Mouse (Mus musculus): ENCODE results near the gene Scap. TPM values are rescaled to one million over a fixed set of nuclear protein-coding genes. Genes with fewer than 3 reads are reported as not detected.

Scap gene
- polyA plus RNA-seq, 1 experiment from 2014 or later = 14.9 TPM

DNA sequence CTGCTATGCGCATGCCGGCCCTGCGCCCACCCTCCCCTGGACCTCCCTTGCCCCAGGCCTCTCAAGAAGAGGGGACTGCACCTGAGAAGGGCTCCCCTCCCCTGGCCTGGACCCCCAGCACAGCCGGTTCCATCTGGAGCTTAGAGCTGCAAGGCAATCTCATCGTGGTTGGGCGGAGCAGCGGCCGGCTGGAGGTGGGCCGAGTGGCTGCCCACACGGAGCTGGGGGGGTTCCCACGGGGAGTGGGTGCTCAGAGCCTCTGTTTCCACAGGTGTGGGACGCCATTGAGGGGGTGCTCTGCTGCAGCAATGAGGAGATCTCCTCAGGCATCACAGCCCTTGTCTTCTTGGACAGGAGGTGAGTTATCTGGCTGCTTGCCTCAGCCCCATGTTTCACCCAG, 48.2 kb downstream of the Scap start:
- ATAC-seq = no peak
- Histone ChIP-seq H3K4me3 (ENCODE audit: low read depth, low read length) (no peak overlapping the region), H3K4me2 (replicated peaks; ENCODE audit: low read depth) (no peak overlapping the region), H3K36me3 (ENCODE audit: control insufficient read depth, insufficient read depth) (peaks cover 80% of the 10 kb centered on the region), H3K9ac (ENCODE audit: low read depth, low read length) (no peak overlapping the region), H3K9me3 (ENCODE audit: control insufficient read depth) (no peaks in the 10 kb centered on the region), H3K27ac (ENCODE audit: low read depth, low read length) (no peak overlapping the region), H3K4me1 (replicated peaks; ENCODE audit: control insufficient read depth, insufficient read depth, low read length) (no peaks in the 10 kb centered on the region), H3K27me3 (replicated peaks; ENCODE audit: control insufficient read depth, insufficient read depth, low read length) (no peaks in the 10 kb centered on the region)
- TF ChIP-seq CTCF (IDR thresholded peaks at IDR 0.05; ENCODE audit: low read depth) = no peak
- WGBS = 78% methylated on average over 12 of the region's 12 CpGs

DNA sequence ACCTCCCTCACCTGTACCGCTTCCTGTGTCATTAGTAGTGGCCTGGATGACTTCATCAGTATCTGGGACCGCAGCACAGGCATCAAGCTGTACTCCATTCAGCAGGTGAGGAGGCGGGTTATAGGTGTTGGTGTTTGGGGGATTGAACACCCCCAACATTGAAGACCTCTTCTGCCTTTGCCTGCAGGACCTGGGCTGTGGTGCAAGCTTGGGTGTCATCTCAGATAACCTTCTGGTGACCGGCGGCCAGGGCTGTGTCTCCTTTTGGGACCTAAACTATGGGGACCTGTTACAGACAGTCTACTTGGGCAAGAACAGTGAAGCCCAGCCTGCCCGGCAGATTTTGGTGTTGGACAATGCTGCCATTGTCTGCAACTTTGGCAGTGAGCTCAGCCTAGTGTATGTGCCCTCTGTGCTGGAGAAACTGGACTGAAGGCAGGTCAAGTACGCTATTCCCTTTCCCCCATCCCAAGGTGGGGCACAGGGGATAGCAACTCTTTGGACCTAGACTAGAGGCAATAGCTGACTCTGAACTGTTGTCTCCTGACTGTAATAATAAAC, 51.4 kb downstream of the Scap start:
- ATAC-seq = no peak
- 89% methylated on average over 7 of the region's 7 CpGs for WGBS
- Histone ChIP-seq H3K27me3 (replicated peaks; ENCODE audit: control insufficient read depth, insufficient read depth, low read length) (no peaks in the 10 kb centered on the region), H3K4me3 (ENCODE audit: low read depth, low read length) (no peak overlapping the region), H3K4me2 (replicated peaks; ENCODE audit: low read depth) (no peak overlapping the region), H3K9me3 (ENCODE audit: control insufficient read depth) (no peaks in the 10 kb centered on the region), H3K27ac (ENCODE audit: low read depth, low read length) (no peak overlapping the region), H3K4me1 (replicated peaks; ENCODE audit: control insufficient read depth, insufficient read depth, low read length) (no peaks in the 10 kb centered on the region), H3K9ac (ENCODE audit: low read depth, low read length) (no peak overlapping the region), H3K36me3 (ENCODE audit: control insufficient read depth, insufficient read depth) (peaks cover 80% of the 10 kb centered on the region)
- no peak for TF ChIP-seq CTCF (IDR thresholded peaks at IDR 0.05; ENCODE audit: low read depth)

DNA sequence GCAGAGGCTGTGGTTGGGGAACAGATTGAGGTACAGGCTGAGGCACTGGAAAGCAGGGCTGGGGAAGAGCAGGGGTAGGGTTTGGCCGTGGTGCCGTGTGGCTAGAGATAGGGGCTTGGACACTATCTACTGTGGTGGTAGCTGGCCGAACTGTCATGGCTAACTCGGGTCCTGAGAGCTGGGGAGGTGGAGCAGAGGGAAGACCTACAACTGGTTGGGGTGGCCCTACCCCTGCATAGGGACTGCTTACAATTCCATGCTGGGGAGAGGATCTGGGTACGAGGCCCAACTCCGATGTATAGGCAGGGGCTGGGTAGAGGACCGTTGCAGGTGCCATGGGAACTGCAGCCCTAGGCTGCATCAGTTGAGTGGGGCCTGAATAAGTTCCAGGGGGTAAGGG, 54.9 kb downstream of the Scap start:
- WGBS = 96% methylated on average over 7 of the region's 7 CpGs
- peaks cover 94% of the 10 kb centered on the region for H3K36me3 ChIP-seq (ENCODE audit: control insufficient read depth, insufficient read depth)
- no peaks in the 10 kb centered on the region for H3K27me3 ChIP-seq (replicated peaks; ENCODE audit: control insufficient read depth, insufficient read depth, low read length)
- H3K4me2 ChIP-seq (replicated peaks; ENCODE audit: low read depth) = no peak overlapping the region
- H3K9ac ChIP-seq (ENCODE audit: low read depth, low read length) = no peak overlapping the region
- TF ChIP-seq CTCF (IDR thresholded peaks at IDR 0.05; ENCODE audit: low read depth) = no peak
- no peak overlapping the region for H3K4me3 ChIP-seq (ENCODE audit: low read depth, low read length)
- no peak overlapping the region for H3K27ac ChIP-seq (ENCODE audit: low read depth, low read length)
- no peaks in the 10 kb centered on the region for H3K4me1 ChIP-seq (replicated peaks; ENCODE audit: control insufficient read depth, insufficient read depth, low read length)
- no peaks in the 10 kb centered on the region for H3K9me3 ChIP-seq (ENCODE audit: control insufficient read depth)
- ATAC-seq = no peak

DNA sequence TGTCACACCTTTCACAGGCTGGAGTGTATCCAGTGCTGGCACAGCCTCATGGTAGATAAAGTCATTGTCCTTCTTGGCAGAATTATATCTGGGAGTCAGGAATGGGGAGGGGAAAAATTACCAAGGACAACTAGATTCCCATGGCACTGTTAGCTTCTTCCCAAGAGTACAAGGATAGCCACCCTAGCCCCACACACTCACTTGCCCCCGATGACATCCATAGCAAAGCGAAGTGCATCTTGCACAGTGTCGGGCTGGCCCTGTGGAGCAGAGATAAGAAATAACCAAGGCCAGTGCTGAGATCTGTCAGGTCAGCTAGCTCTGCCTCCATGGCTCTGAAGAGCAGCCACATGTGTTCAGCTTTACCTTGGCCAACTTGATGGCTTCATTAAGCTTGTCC, 57.8 kb downstream of the Scap start:
- Histone ChIP-seq H3K27me3 (replicated peaks; ENCODE audit: control insufficient read depth, insufficient read depth, low read length) (no peaks in the 10 kb centered on the region), H3K4me2 (replicated peaks; ENCODE audit: low read depth) (no peak overlapping the region), H3K27ac (ENCODE audit: low read depth, low read length) (no peak overlapping the region), H3K4me1 (replicated peaks; ENCODE audit: control insufficient read depth, insufficient read depth, low read length) (no peaks in the 10 kb centered on the region), H3K36me3 (ENCODE audit: control insufficient read depth, insufficient read depth) (peaks cover 84% of the 10 kb centered on the region), H3K4me3 (ENCODE audit: low read depth, low read length) (no peak overlapping the region), H3K9me3 (ENCODE audit: control insufficient read depth) (no peaks in the 10 kb centered on the region), H3K9ac (ENCODE audit: low read depth, low read length) (no peak overlapping the region)
- TF ChIP-seq CTCF (IDR thresholded peaks at IDR 0.05; ENCODE audit: low read depth) = no peak
- WGBS = 93% methylated on average over 3 of the region's 3 CpGs
- ATAC-seq = no peak

DNA sequence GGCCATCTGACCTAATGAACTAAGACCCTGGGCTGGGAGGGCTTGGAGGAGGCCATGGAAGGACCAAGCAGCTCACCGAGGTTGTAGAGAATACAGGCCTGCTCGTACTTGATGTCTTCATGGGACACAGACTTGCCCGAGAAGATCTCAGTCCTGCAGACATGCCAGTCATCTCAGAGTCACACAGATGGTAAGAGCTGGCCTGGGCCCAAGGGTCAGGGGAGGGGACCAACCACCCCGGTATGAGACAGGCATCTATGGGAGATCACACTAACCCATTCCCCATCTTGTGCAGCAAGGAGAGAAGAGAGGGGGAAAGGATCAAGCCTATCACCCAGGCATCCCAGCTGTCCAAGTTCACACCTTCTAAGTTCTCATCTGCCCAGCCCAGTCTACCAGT, 60.2 kb downstream of the Scap start:
- Histone ChIP-seq H3K27me3 (replicated peaks; ENCODE audit: control insufficient read depth, insufficient read depth, low read length) (no peaks in the 10 kb centered on the region), H3K9ac (ENCODE audit: low read depth, low read length) (no peak overlapping the region), H3K9me3 (ENCODE audit: control insufficient read depth) (no peaks in the 10 kb centered on the region), H3K36me3 (ENCODE audit: control insufficient read depth, insufficient read depth) (peaks cover 77% of the 10 kb centered on the region), H3K4me2 (replicated peaks; ENCODE audit: low read depth) (no peak overlapping the region), H3K4me1 (replicated peaks; ENCODE audit: control insufficient read depth, insufficient read depth, low read length) (no peaks in the 10 kb centered on the region), H3K27ac (ENCODE audit: low read depth, low read length) (no peak overlapping the region), H3K4me3 (ENCODE audit: low read depth, low read length) (no peak overlapping the region)
- TF ChIP-seq CTCF (IDR thresholded peaks at IDR 0.05; ENCODE audit: low read depth) = no peak
- 89% methylated on average over 4 of the region's 4 CpGs for WGBS
- no peak for ATAC-seq

DNA sequence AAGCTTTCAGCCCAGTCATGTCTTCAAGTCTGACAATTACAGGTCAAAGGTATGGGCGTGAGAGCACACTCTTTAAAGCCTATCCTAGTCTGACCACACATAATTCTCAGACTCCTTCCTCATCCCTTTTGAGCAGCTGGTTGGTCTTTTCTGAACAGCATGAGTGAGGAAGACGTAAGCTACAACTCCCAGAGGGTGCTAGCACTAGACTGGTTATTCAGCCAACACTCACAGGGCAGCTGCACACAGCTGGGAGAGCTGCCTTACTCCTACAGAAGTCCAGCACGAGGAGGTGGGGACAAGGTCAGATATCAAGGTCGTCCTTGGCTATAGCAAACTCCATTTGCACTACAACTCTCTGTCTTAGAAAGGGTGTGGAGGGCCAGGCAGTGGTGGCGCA, 67.6 kb downstream of the Scap start:
- ATAC-seq = peak; percentile 61
- no peak overlapping the region for H3K4me2 ChIP-seq (replicated peaks; ENCODE audit: low read depth)
- 54% methylated on average over 5 of the region's 5 CpGs for WGBS
- no peaks in the 10 kb centered on the region for H3K27me3 ChIP-seq (replicated peaks; ENCODE audit: control insufficient read depth, insufficient read depth, low read length)
- no peak for TF ChIP-seq CTCF (IDR thresholded peaks at IDR 0.05; ENCODE audit: low read depth)
- H3K4me3 ChIP-seq (ENCODE audit: low read depth, low read length) = no peak overlapping the region
- H3K36me3 ChIP-seq (ENCODE audit: control insufficient read depth, insufficient read depth) = peaks cover 22% of the 10 kb centered on the region
- no peaks in the 10 kb centered on the region for H3K4me1 ChIP-seq (replicated peaks; ENCODE audit: control insufficient read depth, insufficient read depth, low read length)
- H3K9me3 ChIP-seq (ENCODE audit: control insufficient read depth) = no peaks in the 10 kb centered on the region
- H3K9ac ChIP-seq (ENCODE audit: low read depth, low read length) = no peak overlapping the region
- H3K27ac ChIP-seq (ENCODE audit: low read depth, low read length) = 0 out of 2 replicates have a peak overlapping the region, but pooled peaks have one; percentile 15

DNA sequence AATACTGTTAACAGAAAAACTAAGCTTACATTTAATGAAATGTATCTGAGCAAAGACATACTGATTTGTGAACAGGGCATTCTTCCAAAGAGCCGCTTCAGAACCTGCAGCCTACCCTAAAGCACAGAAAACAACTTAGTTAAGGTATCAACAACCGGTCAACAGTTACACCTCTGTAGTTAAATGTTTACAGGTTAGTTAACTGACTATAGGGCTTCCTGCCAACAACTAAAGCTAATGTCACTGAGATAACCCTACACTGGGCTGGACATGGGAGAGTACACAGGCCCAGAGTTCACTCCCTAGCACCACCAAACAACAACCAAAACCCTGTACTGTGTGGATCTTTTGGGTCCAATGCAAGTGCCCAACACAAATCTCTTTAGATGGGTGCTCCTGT, 69.6 kb downstream of the Scap start:
- WGBS = 93% methylated on average over 2 of the region's 2 CpGs
- peaks cover 6% of the 10 kb centered on the region for H3K36me3 ChIP-seq (ENCODE audit: control insufficient read depth, insufficient read depth)
- no peaks in the 10 kb centered on the region for H3K4me1 ChIP-seq (replicated peaks; ENCODE audit: control insufficient read depth, insufficient read depth, low read length)
- H3K9ac ChIP-seq (ENCODE audit: low read depth, low read length) = no peak overlapping the region
- no peaks in the 10 kb centered on the region for H3K27me3 ChIP-seq (replicated peaks; ENCODE audit: control insufficient read depth, insufficient read depth, low read length)
- H3K9me3 ChIP-seq (ENCODE audit: control insufficient read depth) = no peaks in the 10 kb centered on the region
- H3K4me3 ChIP-seq (ENCODE audit: low read depth, low read length) = no peak overlapping the region
- TF ChIP-seq CTCF (IDR thresholded peaks at IDR 0.05; ENCODE audit: low read depth) = no peak
- no peak overlapping the region for H3K27ac ChIP-seq (ENCODE audit: low read depth, low read length)
- H3K4me2 ChIP-seq (replicated peaks; ENCODE audit: low read depth) = no peak overlapping the region
- no peak for ATAC-seq

Data from intestine, postnatal 0 days (tissue).